In genomic region chr9:29578226-29578625, GRCm38 (mm10) we compare ENCODE assay signal across 17 mouse cellular contexts.
"Had no signal": no experiment of that assay in that cellular context is flagged by ENCODE, and none has a peak within 500 bp of the region (broad histone marks: within the 10 kb centered on the region; RNA-seq: fewer than 3 reads in every experiment).

No protein-coding gene starts in this region.

- H3K4me2 ChIP-seq: liver, embryonic 13.5 days; midbrain, embryonic 11.5 days; neural tube, embryonic 13.5 days had no signal

- H3K36me3 ChIP-seq: liver, embryonic 13.5 days; neural tube, embryonic 13.5 days had no signal

- H3K27me3 ChIP-seq: liver, embryonic 13.5 days; neural tube, embryonic 13.5 days had no signal

- H3K9ac ChIP-seq: liver, embryonic 13.5 days; neural tube, embryonic 13.5 days had no signal

- H3K4me3 ChIP-seq: liver, embryonic 13.5 days; myocyte; neural tube, embryonic 13.5 days had no signal

- DNase-seq: kidney, adult 9 months; kidney, postnatal 14 days; kidney, postnatal 4 days; left cerebral cortex, postnatal 4 days; liver, embryonic 13.5 days; lung, adult 2 months; lung, postnatal 14 days; lung, postnatal 4 days; right cerebral cortex, postnatal 4 days; thymus, adult 2 months; thymus, postnatal 14 days; thymus, postnatal 4 days had no signal

- ATAC-seq: midbrain, embryonic 16.5 days had no signal

- H3K9me3 ChIP-seq: liver, embryonic 13.5 days; neural tube, embryonic 13.5 days had no signal

- H3K27ac ChIP-seq: liver, embryonic 13.5 days; neural tube, embryonic 13.5 days; stomach, postnatal 0 days had no signal

- H3K4me1 ChIP-seq: liver, embryonic 13.5 days had no signal
